Mouse (Mus musculus) left cerebral cortex, postnatal 36 days (tissue): ENCODE data around the gene Lsm2. TPM values are rescaled to one million over a fixed set of nuclear protein-coding genes. Genes with fewer than 3 reads are reported as not detected.
"Not testable (repeated sequence)": the region's sequence is repeated elsewhere in the genome, so short reads cannot be mapped to it uniquely, and the experiment has no call there.

Experiments
- DNase-seq, 2 experiments: peaks; one replicate each; pipeline ENCODE4 v3.0.0; 2021 to 2022; ENCODE audit warnings: low spot score in 2 of 2, mixed read lengths in 1 of 2
- intact Hi-C: fragments of 180-260 bp; cut with DNase I; formaldehyde crosslinking; loops from one replicate; pipeline ENCODE4 v1.15.1; 2025
- total RNA-seq, 2 experiments: library from RNA; stranded (reverse); gene quantifications; 2 replicates each; pipeline ENCODE4 v1.2.3; 2021

Lsm2 gene
- total RNA-seq, 2 experiments from 2014 or later, result 19.4 to 19.8 TPM

DNA sequence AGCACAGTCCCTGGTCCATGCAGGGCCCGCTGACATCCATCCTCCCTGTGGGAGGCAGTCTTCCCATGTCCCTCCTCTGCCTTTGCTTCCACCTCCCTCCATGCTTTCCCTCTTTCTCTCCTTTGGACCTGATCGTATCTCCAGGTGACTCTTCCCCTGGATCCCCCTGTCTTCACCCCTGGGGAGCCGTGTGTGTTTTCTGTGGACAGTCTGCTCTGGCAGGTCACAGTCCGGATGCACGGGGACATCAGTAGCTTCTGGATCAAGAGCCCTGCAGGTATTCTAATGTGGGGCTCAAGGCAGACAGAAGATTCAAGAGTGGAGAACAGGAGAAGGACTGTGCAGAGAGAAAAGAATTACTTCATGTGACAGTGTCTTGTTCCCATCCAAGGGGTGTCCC lies 41.6 kb downstream of the Lsm2 start:
- intact Hi-C loops, result loop anchor here (5.0 kb wide), 1 partner anchor 99 kb away; the partner anchor contains the start of genes Csnk2b and Gpank1

DNA sequence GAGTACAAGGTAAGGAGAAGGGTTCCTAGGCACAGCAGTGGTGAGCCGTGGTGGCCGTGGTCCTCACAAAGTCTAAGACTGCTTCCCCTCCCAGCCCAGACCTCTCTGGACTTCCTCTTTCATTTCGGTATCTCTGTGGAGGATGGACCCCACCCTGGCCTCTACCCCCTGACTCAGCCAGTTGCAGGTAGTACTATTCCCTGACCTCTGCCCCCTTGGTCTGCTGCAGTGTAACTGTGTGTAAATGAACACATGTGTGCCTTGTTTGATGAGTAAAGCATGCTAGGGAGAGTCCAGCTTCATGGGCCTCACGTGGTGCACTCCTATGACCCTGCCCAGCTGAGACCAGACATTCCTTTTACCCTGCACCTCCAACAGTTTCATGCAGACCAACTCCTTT lies 42.1 kb downstream of the Lsm2 start:
- intact Hi-C loops, result loop anchor here (5.0 kb wide), 1 partner anchor 99 kb away; the partner anchor contains the start of genes Csnk2b and Gpank1
- DNase-seq, result no peak

More for the DNA sequence above, 41.6 kb downstream of the Lsm2 start:
- no peak for DNase-seq

DNA sequence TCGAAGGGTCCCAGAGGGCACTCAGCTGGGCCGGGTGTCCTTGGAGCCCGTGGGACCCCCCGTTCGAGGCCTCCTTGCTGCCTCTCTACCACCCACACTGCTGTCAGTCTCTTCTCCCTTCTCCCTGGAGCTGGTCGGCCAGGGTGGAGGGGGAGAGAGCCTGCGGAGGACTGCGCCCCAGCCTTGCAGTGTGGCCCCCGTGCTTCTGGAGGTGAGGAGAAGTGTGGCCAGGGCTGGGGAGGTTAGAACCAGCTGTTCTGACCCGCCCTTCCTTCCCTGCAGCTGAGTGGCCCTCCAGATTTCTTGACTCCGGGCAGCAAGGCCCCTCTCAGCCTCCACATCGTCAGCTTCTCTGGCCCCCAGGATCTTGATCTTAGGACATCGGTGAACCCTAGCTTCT lies 42.6 kb downstream of the Lsm2 start:
- DNase-seq, result no peak
- intact Hi-C loops, result loop anchor here (5.0 kb wide), 1 partner anchor 98 kb away; the partner anchor contains the start of genes Csnk2b and Gpank1

DNA sequence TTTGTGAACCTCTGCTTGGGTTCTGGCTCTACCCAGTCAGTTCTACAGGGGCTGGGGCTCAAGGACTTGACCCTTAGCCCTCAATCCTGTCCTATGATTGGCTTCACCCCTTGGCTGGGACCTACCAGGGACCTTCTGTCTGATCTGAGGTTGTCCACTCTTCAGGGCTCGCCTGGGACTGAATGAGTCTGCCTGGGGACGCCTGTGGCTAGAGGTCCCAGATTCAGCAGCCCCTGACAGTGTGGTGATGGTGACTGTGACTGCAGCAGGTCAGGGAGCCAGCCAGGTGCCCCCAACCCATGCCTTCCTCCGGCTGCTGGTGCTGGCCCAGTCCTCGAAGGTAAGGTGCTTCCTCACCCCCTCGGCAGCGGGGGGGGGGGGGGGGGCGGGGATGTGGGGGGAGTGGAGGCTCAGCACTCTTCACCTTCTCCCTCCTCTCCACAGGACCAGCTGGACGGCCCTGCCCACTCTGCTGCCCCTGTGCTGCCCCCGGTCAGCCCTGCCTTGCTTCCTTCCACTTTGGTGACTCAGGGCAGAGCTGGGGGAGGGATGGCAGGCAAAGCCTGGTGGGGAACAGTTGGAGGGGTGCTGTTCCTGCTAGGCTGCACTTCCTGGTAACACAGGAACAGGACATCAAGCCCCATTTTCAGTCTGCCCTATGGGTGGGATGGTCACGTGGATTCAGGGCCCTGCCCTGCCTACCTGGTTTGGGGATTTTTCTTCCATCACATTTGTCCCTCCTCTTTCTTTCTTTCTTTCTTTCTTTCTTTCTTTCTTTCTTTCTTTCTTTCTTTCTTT lies 43.2 kb downstream of the Lsm2 start:
- intact Hi-C loops, result loop anchor here (5.0 kb wide), 1 partner anchor 97 kb away; the partner anchor contains the start of genes Csnk2b and Gpank1
- DNase-seq, result no peak

DNA sequence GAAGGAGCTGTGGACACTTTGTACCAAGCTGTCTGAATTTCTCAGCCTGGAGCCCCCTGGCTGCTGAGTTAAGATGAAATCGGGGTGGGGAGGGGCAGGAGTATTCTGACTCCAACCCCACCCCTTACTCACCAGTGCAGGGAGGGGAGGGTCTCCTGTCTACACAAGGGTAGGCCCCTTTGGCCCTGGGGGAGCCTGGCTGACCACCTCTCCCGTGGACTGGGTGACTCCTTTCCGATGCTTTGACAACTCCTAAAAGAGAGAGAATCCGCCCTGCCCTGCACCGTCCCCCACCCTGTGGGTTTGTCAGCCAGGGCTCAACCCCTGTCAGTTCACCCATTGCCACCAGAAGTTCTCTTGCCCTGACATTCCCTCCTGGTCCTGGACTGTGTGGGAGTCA lies 44.5 kb downstream of the Lsm2 start:
- intact Hi-C loops, result no loop called here
- DNase-seq, result no peak

DNA sequence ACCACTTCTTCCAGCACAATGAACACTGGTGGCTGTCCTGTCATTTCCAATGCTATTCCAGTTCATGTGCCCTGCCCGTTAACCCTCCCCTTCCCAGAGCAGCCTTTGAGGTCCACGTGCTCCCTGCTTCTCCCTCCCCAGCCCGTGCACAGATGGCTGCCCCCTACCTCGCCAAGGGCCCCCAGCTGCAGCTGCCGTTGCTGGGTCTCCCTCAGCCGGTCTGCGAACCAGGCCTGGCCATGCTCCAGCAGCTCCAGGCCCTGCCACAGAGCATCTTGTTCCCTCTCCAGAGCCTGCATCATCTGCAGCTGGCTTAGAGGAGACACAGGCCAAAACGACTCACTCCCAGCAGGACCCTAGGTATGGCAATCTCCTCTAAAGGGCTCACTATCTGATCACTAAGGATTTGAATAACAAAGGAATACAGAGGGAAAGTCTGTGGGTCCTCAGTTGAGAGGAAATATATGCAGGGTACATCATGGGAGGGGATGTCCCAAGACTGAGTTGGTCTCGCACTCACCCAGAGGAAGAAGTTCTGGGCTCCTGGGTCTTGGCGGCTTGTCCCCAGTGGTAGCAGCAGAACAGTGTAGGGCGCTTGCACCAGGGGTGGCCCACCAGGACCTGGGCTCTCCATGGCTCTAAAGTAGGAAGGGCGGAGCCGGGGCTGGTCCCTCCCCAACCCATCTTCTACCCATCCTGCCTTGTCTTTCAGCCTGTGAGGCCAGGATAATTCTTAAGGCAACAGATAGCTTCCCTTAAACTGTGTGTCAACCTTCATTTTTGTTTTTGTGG lies 45.8 kb downstream of the Lsm2 start, which contains the start of gene Sapcd1:
Gene Sapcd1, minus strand, starts transcription at position 740 of the 792 bp plus-strand sequence.
- intact Hi-C loops, result no loop called here
- peak in 1 of 2 experiments; percentile 28 for DNase-seq

DNA sequence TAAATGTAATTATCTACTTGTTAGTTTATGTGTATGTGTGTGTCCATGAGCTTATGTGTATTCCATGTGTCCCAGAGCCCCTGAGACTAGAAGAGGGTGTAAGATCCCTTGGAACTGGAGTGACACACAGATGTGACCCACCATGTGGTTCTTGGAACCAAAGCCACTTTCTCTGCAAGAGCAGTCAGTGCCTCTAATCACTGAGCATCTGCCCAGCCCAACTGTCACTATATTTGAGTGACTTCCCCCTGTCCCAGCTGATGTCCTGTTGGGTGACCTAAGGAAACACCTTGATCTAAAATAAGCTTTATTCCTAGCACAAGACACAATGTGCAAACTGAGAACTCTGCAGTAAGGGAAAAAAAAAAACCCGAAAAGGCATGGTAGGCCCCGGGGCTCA lies 46.7 kb downstream of the Lsm2 start:
- intact Hi-C loops, result no loop called here
- no peak for DNase-seq

DNA sequence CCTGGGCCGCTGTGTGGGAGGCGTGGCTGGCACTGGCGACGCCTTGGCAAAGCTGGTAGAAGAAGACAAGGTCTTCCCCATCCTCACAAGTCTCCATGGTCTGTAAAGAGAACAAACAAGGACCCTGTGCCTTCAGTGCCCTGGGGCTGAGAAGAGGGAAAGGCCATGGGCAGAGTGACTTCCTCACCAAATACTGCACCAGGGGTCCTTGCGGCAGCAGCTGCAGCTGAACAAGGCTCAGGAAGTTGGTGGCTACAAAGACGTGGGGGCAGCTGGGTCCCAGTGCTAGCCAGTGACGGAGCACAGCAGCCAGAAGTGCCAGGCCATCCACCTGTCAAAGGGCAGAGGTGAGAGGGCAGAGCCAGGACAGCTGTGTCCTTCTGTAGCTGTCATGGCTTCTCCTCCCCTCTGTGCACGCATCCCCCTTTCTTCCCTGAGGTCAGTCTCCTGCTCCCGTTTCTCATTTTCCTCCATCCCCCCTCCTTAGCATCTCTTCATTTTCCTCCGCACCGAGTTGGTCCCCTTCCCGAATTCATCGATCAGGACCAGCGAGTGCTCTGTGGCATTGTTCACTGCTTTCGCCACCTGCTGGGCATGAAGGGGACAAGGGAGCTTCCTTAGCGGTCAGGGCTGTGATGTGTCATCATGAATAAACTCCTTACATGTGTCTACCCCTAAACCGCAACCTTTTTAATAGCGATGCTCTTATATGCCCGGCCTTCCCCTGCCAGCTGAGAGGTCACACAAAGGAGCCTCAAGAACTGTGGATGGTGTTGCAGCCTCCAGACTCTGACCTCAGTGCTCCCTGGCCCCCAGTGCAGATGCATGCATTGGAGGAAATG lies 48.2 kb downstream of the Lsm2 start:
- no peak for DNase-seq
- intact Hi-C loops, result no loop called here

DNA sequence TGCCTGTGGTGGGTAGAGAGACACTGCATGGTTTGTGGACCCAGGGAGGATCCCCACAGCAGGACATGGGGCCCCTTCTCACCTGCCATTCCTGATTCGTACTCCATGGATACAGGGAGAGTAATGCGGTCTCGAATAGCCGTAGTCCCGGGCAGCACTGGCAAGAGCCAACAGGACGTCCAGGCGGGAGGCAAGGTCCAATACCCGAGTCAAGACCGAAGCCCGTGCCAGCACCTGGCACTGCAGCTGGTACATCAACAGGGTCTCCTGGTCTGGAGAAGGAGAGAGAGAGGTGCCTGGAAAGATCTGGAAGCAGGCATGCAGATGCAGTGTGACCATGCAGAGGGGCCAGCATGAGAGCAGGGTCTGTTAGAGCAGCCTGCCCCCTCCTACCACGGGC lies 49.6 kb downstream of the Lsm2 start:
- intact Hi-C loops, result no loop called here
- DNase-seq, result no peak

DNA sequence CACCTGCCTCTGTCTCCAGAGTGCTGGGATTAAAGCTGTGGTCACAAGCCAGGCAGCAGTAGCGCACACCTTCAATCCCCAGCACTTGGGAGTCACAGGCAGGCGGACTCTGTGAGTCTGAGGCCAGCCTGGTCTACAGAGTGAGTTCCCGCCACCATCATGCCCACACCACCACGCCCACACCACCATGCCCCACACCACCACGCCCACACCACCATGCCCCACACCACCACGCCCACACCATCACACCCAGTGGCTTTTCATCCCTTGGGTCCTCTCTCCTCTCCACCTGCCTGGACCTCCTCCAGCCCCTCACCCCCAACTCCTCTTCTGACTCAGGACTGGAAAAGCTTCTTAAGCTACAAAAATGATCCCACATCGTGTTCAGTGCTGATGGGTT lies 50.2 kb downstream of the Lsm2 start:
- DNase-seq, result no peak
- intact Hi-C loops, result no loop called here

DNA sequence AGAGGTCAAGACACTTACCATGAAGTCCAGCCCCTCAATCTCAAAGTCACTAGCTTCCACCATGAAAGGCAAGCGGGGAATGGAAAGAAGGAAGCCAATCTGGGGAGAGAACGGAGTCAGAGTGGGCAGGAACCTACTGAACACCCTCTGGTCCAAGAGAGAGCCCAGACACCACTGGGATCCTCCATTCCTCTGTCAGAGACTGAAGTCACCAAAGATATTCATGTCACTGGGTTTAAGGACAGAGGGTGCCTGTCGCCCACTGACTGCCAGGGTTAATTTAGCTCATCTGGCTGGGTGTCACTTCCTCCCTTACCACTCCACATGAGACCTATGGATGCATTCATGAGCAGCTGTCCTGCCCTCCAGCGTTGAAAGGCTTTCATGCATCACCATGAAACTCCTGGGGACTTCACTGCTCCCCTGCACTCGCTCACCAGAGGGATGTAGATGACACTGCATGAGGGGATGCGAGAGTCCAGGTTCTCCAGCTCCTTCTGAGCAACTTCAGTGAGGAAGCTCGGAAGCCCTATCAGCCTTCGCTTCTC lies 50.7 kb downstream of the Lsm2 start:
- intact Hi-C loops, result no loop called here
- DNase-seq, result no peak

DNA sequence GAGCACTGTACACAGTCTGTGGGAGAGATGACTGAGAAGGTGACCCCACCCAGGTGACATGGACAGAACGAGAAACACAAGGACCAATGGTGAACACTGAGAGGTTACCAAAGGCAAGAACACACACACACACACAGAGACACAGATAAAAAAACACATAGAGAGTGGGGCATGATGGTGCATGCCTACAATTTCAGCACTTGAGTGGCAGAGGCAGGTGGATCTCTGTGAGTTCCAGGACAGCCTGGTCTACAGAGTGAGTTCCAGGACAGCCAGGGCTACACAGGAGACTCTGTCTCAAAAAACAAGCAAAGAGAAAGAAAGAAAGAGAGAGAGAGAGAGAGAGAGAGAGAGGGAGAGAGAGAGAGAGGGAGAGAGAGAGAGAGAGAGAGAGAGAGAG lies 52.0 kb downstream of the Lsm2 start:
- not testable (repeated sequence) for DNase-seq
- intact Hi-C loops, result loop anchor here (1.0 kb wide), 1 partner anchor 12 kb away; no protein-coding TSS in a partner anchor

DNA sequence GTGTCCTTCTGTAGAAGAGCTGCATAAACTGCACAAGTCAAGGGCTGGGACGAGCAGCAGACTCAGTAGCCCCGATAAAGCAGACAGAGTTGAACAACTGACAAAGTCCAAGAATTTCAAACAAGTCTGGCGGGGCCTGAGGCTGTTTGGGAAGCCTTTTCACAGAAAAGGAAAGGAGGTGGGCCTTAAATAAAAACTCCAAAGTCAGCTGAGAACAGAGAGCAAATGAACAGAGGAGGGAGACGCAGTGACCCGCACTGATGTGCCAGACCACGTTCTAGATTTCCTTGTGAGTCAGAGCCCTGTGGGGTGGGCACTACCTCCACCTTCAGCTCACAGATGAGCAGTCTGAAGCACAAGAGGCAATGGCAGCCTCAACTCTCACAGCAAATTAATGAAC lies 53.2 kb downstream of the Lsm2 start:
- DNase-seq, result no peak
- intact Hi-C loops, result loop anchor here (1.0 kb wide), 1 partner anchor 10 kb away; no protein-coding TSS in a partner anchor

Other genes with a start within 250 kb of the Lsm2 start
- 10 to 100 TPM in 1 of 2 experiments, 1 to 10 TPM in 1; 8.3 to 11.4 TPM for gene C4b, start 238.0 kb upstream of the Lsm2 start, total RNA-seq
- gene Cyp21a1, start 177.3 kb upstream of the Lsm2 start, total RNA-seq, result not detected
- gene Stk19, start 144.9 kb upstream of the Lsm2 start, total RNA-seq, result 10 to 100 TPM; 50.2 to 58.6 TPM
- gene Dxo, start 144.8 kb upstream of the Lsm2 start, total RNA-seq, result 10 to 100 TPM; 39.4 to 45.4 TPM
- 10 to 100 TPM; 58.5 to 72.2 TPM for gene Skiv2l, start 131.7 kb upstream of the Lsm2 start, total RNA-seq
- 10 to 100 TPM; 35.5 to 36.6 TPM for gene Nelfe, start 131.5 kb upstream of the Lsm2 start, total RNA-seq
- under 1 TPM in 1 of 2 experiments, not detected in 1; 0.63 TPM for gene Cfb, start 119.3 kb upstream of the Lsm2 start, total RNA-seq
- gene Zbtb12, start 102.4 kb upstream of the Lsm2 start, total RNA-seq, result 1 to 10 TPM; 6.5 to 8.6 TPM
- gene Gm20547, start 99.8 kb upstream of the Lsm2 start, total RNA-seq, result not detected
- 1 to 10 TPM; 2.4 to 2.5 TPM for gene C2, start 83.6 kb upstream of the Lsm2 start, total RNA-seq
- gene Ehmt2, start 83.4 kb upstream of the Lsm2 start, total RNA-seq, result 100 to 1,000 TPM; 162 to 194 TPM
- under 1 TPM; 0.23 to 0.69 TPM for gene Slc44a4, start 67.4 kb upstream of the Lsm2 start, total RNA-seq
- 10 to 100 TPM; 43.8 to 47.2 TPM for gene Neu1, start 50.6 kb upstream of the Lsm2 start, total RNA-seq
- 10 to 100 TPM; 12.9 to 23.4 TPM for gene Hspa1b, start 22.6 kb upstream of the Lsm2 start, total RNA-seq
- not detected for gene Gm20481, start 11.9 kb upstream of the Lsm2 start, total RNA-seq
- 10 to 100 TPM; 11.9 to 13.7 TPM for gene Hspa1a, start 9.7 kb upstream of the Lsm2 start, total RNA-seq
- under 1 TPM in 1 of 2 experiments, not detected in 1; 0.32 TPM for gene Hspa1l, start 9.2 kb upstream of the Lsm2 start, total RNA-seq
- 10 to 100 TPM; 38.2 to 47.2 TPM for gene Vars, start 19.1 kb downstream of the Lsm2 start, total RNA-seq
- gene Vwa7, start 34.7 kb downstream of the Lsm2 start, total RNA-seq, result under 1 TPM; 0.48 to 0.57 TPM
- gene Sapcd1, start 46.2 kb downstream of the Lsm2 start, total RNA-seq, result under 1 TPM in 1 of 2 experiments, not detected in 1; 0.79 TPM
- gene Msh5, start 64.9 kb downstream of the Lsm2 start, total RNA-seq, result under 1 TPM in 1 of 2 experiments, not detected in 1; 0.66 TPM
- gene Clic1, start 68.1 kb downstream of the Lsm2 start, total RNA-seq, result 1 to 10 TPM; 8.4 to 8.5 TPM
- gene Ddah2, start 77.2 kb downstream of the Lsm2 start, total RNA-seq, result 10 to 100 TPM; 13.9 to 14.0 TPM
- gene Ly6g6c, start 83.5 kb downstream of the Lsm2 start, total RNA-seq, result not detected
- gene Mpig6b, start 84.3 kb downstream of the Lsm2 start, total RNA-seq, result not detected
- 1 to 10 TPM; 3.8 to 3.9 TPM for gene Ly6g6e, start 95.0 kb downstream of the Lsm2 start, total RNA-seq
- 1 to 10 TPM in 1 of 2 experiments, under 1 TPM in 1; 0.63 to 1.5 TPM for gene Ly6g6d, start 96.2 kb downstream of the Lsm2 start, total RNA-seq
- not detected for gene Ly6g6f, start 103.7 kb downstream of the Lsm2 start, total RNA-seq
- gene Abhd16a, start 107.4 kb downstream of the Lsm2 start, total RNA-seq, result 100 to 1,000 TPM; 115 to 117 TPM
- not detected for gene Ly6g5c, start 126.4 kb downstream of the Lsm2 start, total RNA-seq
- gene Ly6g5b, start 133.6 kb downstream of the Lsm2 start, total RNA-seq, result under 1 TPM in 1 of 2 experiments, not detected in 1; 0.45 TPM
- 10 to 100 TPM; 15.5 to 19.0 TPM for gene Gpank1, start 139.6 kb downstream of the Lsm2 start, total RNA-seq
- gene Csnk2b, start 140.2 kb downstream of the Lsm2 start, total RNA-seq, result 100 to 1,000 TPM; 174 to 177 TPM
- gene D17H6S53E, start 144.5 kb downstream of the Lsm2 start, total RNA-seq, result 10 to 100 TPM; 26.7 to 31.0 TPM
- gene Apom, start 150.2 kb downstream of the Lsm2 start, total RNA-seq, result not detected
- 100 to 1,000 TPM; 302 to 324 TPM for gene Bag6, start 153.3 kb downstream of the Lsm2 start, total RNA-seq
- gene Prrc2a, start 183.0 kb downstream of the Lsm2 start, total RNA-seq, result 100 to 1,000 TPM; 261 to 307 TPM
- gene Aif1, start 194.2 kb downstream of the Lsm2 start, total RNA-seq, result 10 to 100 TPM in 1 of 2 experiments, 1 to 10 TPM in 1; 9.1 to 13.0 TPM
- gene Lst1, start 206.6 kb downstream of the Lsm2 start, total RNA-seq, result 1 to 10 TPM; 8.6 to 9.9 TPM
- gene Ltb, start 212.6 kb downstream of the Lsm2 start, total RNA-seq, result 1 to 10 TPM; 1.1 to 1.3 TPM
- under 1 TPM in 1 of 2 experiments, not detected in 1; 0.25 TPM for gene Tnf, start 220.1 kb downstream of the Lsm2 start, total RNA-seq
- 1 to 10 TPM in 1 of 2 experiments, under 1 TPM in 1; 0.44 to 1.1 TPM for gene Lta, start 223.5 kb downstream of the Lsm2 start, total RNA-seq
- not detected for gene Gm16181, start 239.0 kb downstream of the Lsm2 start, total RNA-seq